Mouse (Mus musculus): ENCODE results near the gene E4f1. TPM values are rescaled to one million over a fixed set of nuclear protein-coding genes. Genes with fewer than 3 reads are reported as not detected.
A peak's percentile ranks its signal among the peaks of the same experiment; 100 is the strongest.

The E4f1 gene
- polyA plus RNA-seq, 1 experiment from 2014 or later = 20.7 TPM

DNA sequence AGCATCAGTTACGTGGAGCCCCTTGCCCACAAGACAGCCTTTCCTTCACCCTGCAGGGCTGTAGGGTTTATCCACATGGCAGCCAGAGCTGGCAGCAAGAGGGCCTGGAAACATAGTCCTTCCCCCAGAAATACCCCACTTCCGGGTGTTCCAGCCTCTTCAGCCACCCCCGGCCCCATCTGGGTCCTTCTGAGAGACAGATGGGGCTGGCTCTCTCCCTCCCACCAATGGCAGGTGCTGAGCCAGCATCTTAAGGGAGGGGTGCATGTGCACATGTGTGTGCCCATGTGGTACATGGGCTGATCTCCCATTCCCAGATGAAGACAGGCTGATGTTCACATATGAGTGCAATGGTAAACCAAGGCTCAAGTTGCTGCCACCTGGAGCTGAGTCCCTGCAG, 25.3 kb upstream of the E4f1 start:
- Histone ChIP-seq H3K4me3 (no peak overlapping the region), H3K27me3 (replicated peaks) (peaks cover 33% of the 10 kb centered on the region), H3K4me2 (no peak overlapping the region), H3K4me1 (no peaks in the 10 kb centered on the region), H3K36me3 (no peaks in the 10 kb centered on the region), H3K9me3 (replicated peaks) (no peaks in the 10 kb centered on the region), H3K27ac (no peak overlapping the region), H3K9ac (no peak overlapping the region)
- no peak for ATAC-seq
- 68% methylated on average over 3 of the region's 3 CpGs for WGBS (ENCODE audit: insufficient replicate concordance)

DNA sequence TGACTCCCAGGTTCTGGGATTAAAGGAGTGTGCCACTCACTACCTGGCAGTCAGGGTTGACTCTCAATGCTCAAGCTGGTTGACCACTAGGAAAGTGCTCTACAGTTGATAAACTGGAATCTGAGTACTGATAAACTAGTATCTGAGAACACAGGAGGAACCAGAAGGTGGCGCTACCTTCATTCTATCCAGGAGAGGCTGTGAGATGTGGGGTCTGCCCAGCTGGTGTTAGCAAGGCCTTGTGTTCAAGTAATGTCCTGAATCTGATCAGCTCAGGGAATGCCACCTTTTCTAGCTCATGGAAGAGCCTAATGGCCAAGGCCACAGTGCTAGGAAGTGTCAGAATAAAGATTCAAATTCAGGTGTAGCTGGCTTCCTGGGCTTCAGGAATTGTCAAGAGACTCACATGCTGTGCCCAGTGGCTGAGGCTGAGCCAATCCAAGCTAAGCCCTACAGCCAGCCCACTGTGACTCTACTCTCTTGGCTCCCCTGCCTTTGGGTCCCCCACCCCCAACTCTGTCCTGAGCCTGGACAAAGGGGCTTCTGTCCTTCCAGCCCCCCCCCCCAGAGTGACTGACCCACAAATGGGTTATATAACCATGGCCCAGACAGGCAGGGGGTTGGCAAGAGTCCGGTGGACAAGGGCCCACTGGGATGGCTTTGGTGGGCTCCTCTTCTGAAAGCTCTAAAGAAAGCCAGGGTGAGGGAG, 24.7 kb upstream of the E4f1 start:
- Histone ChIP-seq H3K27me3 (replicated peaks) (peaks cover 40% of the 10 kb centered on the region), H3K9ac (no peak overlapping the region), H3K9me3 (replicated peaks) (no peaks in the 10 kb centered on the region), H3K4me1 (no peaks in the 10 kb centered on the region), H3K27ac (no peak overlapping the region), H3K4me3 (no peak overlapping the region), H3K4me2 (no peak overlapping the region), H3K36me3 (no peaks in the 10 kb centered on the region)
- 42% methylated on average over 2 of the region's 2 CpGs for WGBS (ENCODE audit: insufficient replicate concordance)
- ATAC-seq = no peak

DNA sequence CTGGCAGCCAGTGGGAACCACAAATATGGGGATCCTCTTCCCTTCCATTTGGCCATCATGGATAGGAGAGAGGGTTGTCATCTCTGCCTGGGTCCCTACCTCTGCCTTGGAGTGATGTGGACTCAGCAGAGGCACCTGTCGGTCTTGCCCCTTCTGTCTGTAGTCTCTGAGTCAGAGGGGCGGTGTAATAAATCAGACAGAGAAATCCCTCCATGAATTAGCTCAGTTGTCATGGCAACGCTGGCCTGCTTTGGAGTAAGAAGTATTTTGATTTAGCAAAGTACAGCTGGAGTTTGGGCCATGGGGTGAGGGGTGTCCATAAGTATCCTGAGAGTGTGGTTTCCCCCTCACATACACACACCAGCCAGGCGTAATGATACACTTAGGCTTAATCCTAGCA, 20.3 kb upstream of the E4f1 start:
- no peak for ATAC-seq

DNA sequence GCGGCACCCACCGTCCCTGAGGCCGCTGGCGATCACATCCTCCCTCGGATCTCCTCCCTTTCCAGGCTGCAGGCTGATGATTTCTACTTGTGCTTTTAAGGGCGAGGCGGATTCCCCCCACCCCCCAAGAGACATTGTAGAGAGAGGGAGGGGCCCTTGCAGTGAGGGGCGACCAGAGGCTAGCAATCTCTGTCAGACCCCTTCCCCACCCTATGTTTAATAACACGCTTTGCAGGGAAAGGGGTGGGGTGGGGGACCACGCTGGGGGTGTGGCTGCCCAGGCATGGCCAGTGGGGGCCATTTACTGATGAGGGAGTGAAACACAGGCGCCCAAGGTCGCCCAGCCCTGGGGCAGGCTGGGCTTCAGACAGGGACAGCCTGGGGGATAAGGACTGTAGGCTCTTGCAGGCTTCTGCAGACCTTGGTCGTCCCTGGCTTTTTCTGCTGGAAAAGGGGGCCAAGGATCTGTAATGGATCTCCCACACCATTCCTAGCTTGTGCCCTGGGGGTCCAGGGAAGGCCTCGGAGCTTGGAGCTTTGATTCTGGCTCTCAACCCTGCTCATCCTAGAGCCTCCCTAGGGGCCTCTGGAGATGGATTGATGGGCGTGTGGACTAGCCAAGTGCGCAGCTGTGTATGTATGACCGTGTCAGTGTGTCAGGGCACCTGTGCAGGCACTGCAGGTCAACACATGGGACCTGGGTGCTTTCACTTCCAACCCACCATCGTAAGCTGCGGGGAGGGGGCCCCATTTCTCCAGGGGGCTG, 19.3 kb upstream of the E4f1 start:
- peak overlapping the region; percentile 58 for H3K4me3 ChIP-seq
- 0 out of 2 replicates have a peak, but pooled peaks have one; percentile 47 for ATAC-seq
- peak overlapping the region; percentile 41 for H3K9ac ChIP-seq
- no peak overlapping the region for H3K27ac ChIP-seq
- H3K27me3 ChIP-seq (replicated peaks) = peaks cover 83% of the 10 kb centered on the region
- peak overlapping the region; percentile 79 for H3K4me2 ChIP-seq
- 22% methylated on average over 19 of the region's 19 CpGs for WGBS (ENCODE audit: insufficient replicate concordance)
- H3K4me1 ChIP-seq = peaks cover 14% of the 10 kb centered on the region
- H3K9me3 ChIP-seq (replicated peaks) = no peaks in the 10 kb centered on the region
- no peaks in the 10 kb centered on the region for H3K36me3 ChIP-seq

More for the DNA sequence above, 20.3 kb upstream of the E4f1 start:
- H3K4me2 ChIP-seq = no peak overlapping the region
- H3K4me1 ChIP-seq = peaks cover 14% of the 10 kb centered on the region
- H3K9me3 ChIP-seq (replicated peaks) = no peaks in the 10 kb centered on the region
- H3K4me3 ChIP-seq = no peak overlapping the region
- H3K27me3 ChIP-seq (replicated peaks) = peaks cover 74% of the 10 kb centered on the region
- H3K27ac ChIP-seq = no peak overlapping the region
- no peaks in the 10 kb centered on the region for H3K36me3 ChIP-seq
- 69% methylated on average over 4 of the region's 4 CpGs for WGBS (ENCODE audit: insufficient replicate concordance)
- H3K9ac ChIP-seq = no peak overlapping the region

DNA sequence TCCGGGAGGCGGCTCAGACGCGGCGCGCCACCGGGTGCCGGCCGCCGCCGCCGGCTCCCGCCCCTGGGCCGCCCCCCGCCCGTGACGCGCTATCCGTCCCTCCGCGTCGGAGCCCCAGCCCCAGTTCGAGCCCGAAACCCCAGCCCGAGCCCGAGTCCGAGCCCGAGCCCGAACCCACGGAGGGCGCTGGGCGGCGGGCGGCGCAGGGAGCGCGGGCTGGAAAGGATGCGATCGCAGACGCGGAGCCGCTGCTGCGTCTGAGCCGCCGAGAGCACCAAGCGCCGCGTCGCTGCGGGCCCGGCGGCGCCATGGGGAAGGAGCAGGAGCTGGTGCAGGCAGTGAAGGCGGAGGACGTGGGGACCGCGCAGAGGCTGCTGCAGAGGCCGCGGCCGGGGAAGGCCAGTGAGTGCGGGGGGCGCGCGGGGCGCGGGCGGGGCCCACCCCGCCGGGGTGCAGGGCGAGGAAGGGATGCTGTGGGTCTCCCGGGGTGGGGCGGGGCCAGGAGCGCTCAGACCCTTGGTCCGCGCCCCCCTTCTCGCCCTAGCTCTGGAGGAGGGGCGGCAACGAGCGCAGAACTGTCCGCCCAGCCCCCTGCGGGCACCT, 18.6 kb upstream of the E4f1 start:
- no peak overlapping the region for H3K27ac ChIP-seq
- peaks cover 14% of the 10 kb centered on the region for H3K4me1 ChIP-seq
- H3K9me3 ChIP-seq (replicated peaks) = no peaks in the 10 kb centered on the region
- under 1% methylated on average over 72 of the region's 81 CpGs for WGBS (ENCODE audit: insufficient replicate concordance)
- H3K9ac ChIP-seq = peak overlapping the region; percentile 41
- peak overlapping the region; percentile 79 for H3K4me2 ChIP-seq
- peaks cover 84% of the 10 kb centered on the region for H3K27me3 ChIP-seq (replicated peaks)
- peak overlapping the region; percentile 58 for H3K4me3 ChIP-seq
- H3K36me3 ChIP-seq = no peaks in the 10 kb centered on the region
- ATAC-seq = peak; percentile 19; the same call in 1 of the 2 replicates

DNA sequence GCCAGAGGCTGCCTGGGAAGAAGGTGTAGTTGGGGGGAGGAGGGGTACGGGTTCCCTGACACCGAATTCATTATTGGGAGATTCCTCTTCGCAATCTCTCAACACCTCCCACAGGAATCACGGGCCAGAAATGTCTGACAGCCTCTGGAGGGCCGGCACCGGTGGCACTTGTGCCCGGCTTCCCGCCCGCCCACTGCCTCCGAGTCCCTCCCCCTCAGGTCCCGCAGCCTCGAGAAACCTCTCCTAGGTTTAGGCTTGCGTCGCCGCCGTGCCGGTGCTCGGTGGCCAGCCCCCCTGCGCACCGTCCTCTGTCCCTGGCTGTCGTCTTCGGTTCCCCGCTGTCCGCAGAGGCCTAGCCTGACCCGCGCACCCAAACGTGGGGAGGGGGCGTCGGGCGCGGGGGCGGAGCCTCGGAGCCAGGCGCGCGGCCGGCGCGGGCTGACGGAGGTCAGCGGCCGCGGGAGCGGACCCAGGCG, 18.1 kb upstream of the E4f1 start, which contains the start of gene Caskin1:
TSS of gene Caskin1 (plus strand) at position 416 of the 476 bp plus-strand sequence.
- no peaks in the 10 kb centered on the region for H3K9me3 ChIP-seq (replicated peaks)
- peak within 1 kb of the TSS; percentile 79 for H3K4me2 ChIP-seq
- peaks cover 14% of the 10 kb centered on the region for H3K4me1 ChIP-seq
- H3K36me3 ChIP-seq = no peaks in the 10 kb centered on the region
- H3K27ac ChIP-seq = no peak within 1 kb of the TSS
- peak within 1 kb of the TSS; percentile 58 for H3K4me3 ChIP-seq
- WGBS (ENCODE audit: insufficient replicate concordance) = 1% methylated on average over 45 of the region's 45 CpGs
- H3K9ac ChIP-seq = peak within 1 kb of the TSS; percentile 41
- H3K27me3 ChIP-seq (replicated peaks) = peaks cover 90% of the 10 kb centered on the region
- no peak for ATAC-seq

DNA sequence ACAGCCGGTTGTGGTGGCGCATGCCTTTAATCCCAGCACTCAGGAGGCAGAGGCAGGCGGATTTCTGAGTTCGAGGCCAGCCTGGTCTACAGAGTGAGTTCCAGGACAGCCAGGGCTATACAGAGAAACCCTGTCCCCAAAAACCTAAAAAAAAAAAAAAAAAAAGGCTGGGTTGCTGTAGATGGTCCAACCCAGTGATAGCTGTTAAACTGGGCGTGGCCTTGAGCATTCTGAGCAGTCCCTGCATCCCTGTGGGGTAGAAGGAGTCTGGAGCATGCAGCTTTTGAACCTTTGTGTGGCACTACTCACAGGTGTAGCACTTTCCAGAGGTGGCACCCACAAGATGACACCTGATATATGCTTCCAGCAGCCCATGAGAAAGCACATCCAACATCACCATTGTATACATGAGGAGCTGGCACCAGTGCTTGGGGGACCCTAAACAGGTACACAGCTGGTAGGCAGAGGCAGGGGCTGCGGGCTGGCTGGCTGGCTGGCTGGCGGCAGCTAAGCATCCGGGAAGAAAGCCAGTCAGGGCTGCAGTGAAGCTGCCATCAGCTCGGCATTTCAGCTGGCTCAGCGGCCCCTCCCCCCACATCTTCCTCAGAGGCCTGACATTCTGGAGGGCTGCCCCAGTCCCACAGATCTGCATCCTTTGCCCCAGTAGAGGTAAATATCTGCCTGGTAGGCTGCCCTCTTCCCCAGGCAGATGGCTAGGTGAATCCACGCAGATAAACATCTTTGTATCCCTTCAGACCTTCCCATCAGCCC, 15.2 kb upstream of the E4f1 start:
- Histone ChIP-seq H3K9me3 (replicated peaks) (no peaks in the 10 kb centered on the region), H3K9ac (no peak overlapping the region), H3K4me2 (no peak overlapping the region), H3K4me3 (no peak overlapping the region), H3K27ac (no peak overlapping the region), H3K36me3 (no peaks in the 10 kb centered on the region), H3K4me1 (peaks cover 17% of the 10 kb centered on the region), H3K27me3 (replicated peaks) (peaks cover 66% of the 10 kb centered on the region)
- WGBS (ENCODE audit: insufficient replicate concordance) = 31% methylated on average over 11 of the region's 11 CpGs
- ATAC-seq = no peak

DNA sequence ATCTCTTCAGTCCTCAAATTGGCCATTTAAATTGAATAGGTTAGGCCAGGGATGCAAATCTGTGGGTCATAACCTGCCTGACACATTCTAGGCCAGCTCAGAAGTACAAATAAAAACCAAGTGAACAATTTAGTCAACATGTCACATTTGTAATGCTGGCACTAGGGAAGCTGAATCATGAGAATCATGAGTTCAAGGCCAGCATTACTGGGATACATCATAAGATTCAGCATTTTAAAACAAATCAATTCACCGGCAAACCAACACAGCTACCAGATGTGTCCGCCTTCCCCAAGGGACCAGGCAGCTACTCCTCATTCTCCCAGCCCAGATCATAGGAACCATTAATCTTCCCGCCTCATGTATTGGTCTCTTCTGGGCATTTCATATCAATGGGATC, 13.4 kb upstream of the E4f1 start:
- Histone ChIP-seq H3K4me2 (no peak overlapping the region), H3K36me3 (no peaks in the 10 kb centered on the region), H3K9ac (no peak overlapping the region), H3K27ac (no peak overlapping the region), H3K27me3 (replicated peaks) (peaks cover 48% of the 10 kb centered on the region), H3K4me1 (peaks cover 14% of the 10 kb centered on the region), H3K4me3 (no peak overlapping the region), H3K9me3 (replicated peaks) (no peaks in the 10 kb centered on the region)
- 70% methylated on average over 3 of the region's 3 CpGs for WGBS (ENCODE audit: insufficient replicate concordance)
- no peak for ATAC-seq

DNA sequence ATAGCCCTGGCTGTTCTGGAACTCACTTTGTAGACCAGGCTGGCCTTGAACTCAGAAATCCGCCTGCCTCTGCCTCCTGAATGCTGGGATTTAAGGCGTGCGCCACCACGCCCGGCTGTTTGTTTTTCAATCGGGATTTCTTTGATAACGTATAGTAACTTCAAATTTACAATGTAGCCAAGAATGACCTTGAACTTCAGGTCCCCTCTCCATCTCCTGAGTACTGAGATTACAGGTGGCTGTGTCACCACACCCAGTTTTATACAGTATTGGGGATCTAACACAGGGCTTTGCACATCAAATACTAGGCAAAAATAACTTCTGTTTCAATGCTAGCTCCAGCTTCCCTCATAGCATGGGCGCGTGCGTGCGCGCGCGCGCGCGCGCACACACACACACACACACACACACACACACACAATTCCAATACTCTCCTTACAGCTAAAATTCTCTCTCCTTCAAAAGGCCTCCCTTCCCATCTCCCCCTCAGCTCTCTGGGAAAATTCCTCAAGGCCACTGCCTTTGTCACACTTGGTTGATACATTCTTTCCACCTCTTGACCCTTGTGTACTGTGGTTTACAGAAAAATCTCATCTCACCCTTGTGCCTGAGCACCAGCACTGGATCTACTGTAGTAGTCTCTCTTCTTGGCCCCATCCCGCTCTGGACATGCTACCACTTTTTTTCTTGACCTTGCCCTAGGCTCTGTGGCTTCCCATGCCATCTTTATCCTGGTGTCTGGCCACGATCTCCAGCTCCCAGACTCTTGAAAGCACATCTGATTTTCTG, 11.1 kb upstream of the E4f1 start:
- Histone ChIP-seq H3K4me3 (no peak overlapping the region), H3K4me1 (peaks cover 24% of the 10 kb centered on the region), H3K27ac (no peak overlapping the region), H3K9me3 (replicated peaks) (no peaks in the 10 kb centered on the region), H3K4me2 (no peak overlapping the region), H3K27me3 (replicated peaks) (peaks cover 25% of the 10 kb centered on the region), H3K9ac (no peak overlapping the region), H3K36me3 (peaks cover 18% of the 10 kb centered on the region)
- no peak for ATAC-seq
- 87% methylated on average over 20 of the region's 20 CpGs for WGBS (ENCODE audit: insufficient replicate concordance)

DNA sequence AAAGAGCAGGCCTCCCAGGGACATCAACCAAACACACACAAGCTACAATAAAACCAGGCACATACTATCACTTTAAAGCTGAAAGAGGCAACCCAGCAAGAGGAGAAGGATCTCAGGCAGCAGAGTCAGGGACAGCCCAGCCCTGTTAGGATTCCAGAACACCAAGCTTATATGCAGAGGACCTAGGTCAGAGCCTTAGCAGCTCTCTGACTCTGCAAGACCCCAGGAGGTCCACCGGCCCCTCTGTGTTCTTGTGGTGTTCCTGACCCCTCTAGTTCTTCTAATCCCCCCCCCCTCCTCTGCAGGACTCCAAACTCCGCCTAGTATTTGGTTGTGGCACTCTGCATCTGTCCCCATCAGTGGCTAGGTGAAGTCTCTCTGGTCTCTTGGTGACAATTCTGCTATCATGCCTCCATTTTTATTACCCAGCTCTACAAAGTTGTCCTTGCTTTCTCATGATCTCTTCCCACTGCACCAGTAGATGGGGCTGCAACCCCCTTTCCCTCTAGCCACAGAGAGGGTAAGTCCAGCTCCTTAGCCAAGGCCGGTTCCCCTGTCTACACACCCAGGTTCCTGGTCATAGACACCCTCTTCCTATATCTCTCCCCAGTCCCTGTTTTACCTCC, 10.2 kb upstream of the E4f1 start:
- Histone ChIP-seq H3K36me3 (peaks cover 27% of the 10 kb centered on the region), H3K9me3 (replicated peaks) (no peaks in the 10 kb centered on the region), H3K4me2 (peak overlapping the region; percentile 80), H3K4me1 (peaks cover 24% of the 10 kb centered on the region), H3K27me3 (replicated peaks) (peaks cover 16% of the 10 kb centered on the region), H3K27ac (peak overlapping the region; percentile 52), H3K4me3 (no peak overlapping the region), H3K9ac (peak overlapping the region; percentile 45)
- WGBS (ENCODE audit: insufficient replicate concordance) = 44% methylated on average over 3 of the region's 3 CpGs
- no peak for ATAC-seq
